Mouse (Mus musculus) liver, adult 10 weeks (tissue): Measurements from ENCODE around the gene Pdilt. TPM values are rescaled to one million over a fixed set of nuclear protein-coding genes. Genes with fewer than 3 reads are reported as not detected.

Source experiments
- polyA plus RNA-seq: library from polyadenylated mRNA; stranded (reverse); fragments of 350-450 nt; fragmentation: Illumina TruSeq; extraction: RNeasy Lipid Tissue Mini Kit (QIAGEN cat#74804); gene quantifications from one replicate; pipeline ENCODE4 v1.2.3, GENCODE M21; 2014; ENCODE audit warnings: low read depth, low replicate concordance

Pdilt gene
- polyA plus RNA-seq = 16.6 TPM

DNA sequence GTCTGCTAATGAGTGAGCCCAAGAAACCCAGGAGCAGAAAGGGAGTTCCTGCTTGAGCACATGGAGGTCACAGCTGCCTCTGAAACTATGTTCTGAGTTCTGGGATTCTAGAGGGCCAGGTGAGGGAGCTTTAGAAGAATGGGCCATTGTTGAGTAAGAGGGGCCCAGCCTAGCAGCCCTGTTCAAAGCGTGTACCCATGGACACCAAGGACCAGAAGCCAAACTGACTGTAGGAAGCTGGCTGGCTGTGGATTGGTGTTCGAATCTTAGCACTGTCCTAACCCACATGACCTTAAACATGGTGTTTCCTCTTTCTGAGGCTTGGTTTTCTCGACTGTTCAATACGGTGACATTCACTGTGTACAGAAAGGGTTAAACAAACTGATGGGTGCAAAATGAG lies at the start of gene Pdilt:
Pdilt (minus strand) TSS at position 101 of the 400 bp plus-strand sequence.

GRCm38 (mm10) chr7:119554040-119554439 lies 30.8 kb upstream of the Pdilt start, which contains the start of gene Acsm2:
Gene Acsm2, plus strand, starts transcription at chr7:119554340.

DNA sequence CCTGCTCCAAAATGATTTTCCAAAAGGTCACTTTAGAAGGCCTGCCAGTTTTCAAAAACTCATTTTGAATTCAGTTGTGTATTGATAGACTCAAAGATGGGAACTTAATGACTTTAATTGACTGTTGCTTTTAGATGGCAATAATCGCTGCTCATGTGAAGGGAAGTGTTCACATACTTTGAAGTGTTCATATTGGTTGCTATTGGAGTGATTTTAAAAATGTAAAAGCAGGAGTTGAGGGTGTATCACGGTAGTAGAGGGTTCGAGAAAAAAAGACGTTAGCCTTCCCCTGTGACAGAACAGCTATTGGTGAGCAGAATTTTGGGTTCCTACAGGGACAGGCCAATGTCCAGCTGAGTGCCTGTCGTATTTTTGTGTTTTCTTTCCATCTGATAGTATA lies 4.1 kb downstream of the Pdilt start, which contains the start of gene Acsm5:
Acsm5 (plus strand) TSS at position 301 of the 400 bp plus-strand sequence.

GRCm38 (mm10) chr7:119479256-119479655 lies 44.0 kb downstream of the Pdilt start, which contains the start of gene Umod:
Gene Umod, minus strand, starts transcription at chr7:119479282.

DNA sequence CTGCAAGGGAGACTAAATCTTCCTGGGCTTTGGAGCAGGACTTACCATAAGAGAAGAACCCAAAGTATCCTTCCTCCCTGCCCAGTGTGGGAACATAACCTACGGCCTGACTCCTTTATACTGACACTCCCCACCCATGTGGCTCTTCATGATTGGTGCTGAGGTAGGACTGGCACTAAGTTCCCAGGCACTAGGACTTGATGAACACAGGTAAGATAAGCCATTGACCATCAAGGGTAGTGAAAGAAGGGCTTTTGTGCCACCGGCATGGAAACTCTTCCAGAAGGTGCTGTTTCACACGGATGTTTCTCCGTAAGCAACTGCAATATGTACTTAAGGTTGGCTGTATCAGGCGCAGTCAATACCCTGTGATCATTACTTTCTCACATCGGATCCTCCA lies 64.1 kb downstream of the Pdilt start, which contains the start of gene Gp2:
Gp2 (minus strand) TSS at position 101 of the 400 bp plus-strand sequence.

Other genes with a start within 250 kb of the Pdilt start
- not detected for gene Gp2, start 64.2 kb downstream of the Pdilt start, polyA plus RNA-seq
- 0.34 TPM for gene Umod, start 44.2 kb downstream of the Pdilt start, polyA plus RNA-seq
- 90.2 TPM for gene Acsm5, start 4.0 kb downstream of the Pdilt start, polyA plus RNA-seq
- 1.5 TPM for gene Acsm2, start 30.9 kb upstream of the Pdilt start, polyA plus RNA-seq
- 208 TPM for gene Acsm1, start 83.5 kb upstream of the Pdilt start, polyA plus RNA-seq
- not detected for gene Acsm4, start 166.5 kb upstream of the Pdilt start, polyA plus RNA-seq
- gene Thumpd1, start 197.3 kb upstream of the Pdilt start, polyA plus RNA-seq = 20.1 TPM
- 179 TPM for gene Acsm3, start 237.4 kb upstream of the Pdilt start, polyA plus RNA-seq